Mouse (Mus musculus) embryo, embryonic 11.5 days (tissue): ENCODE measurements around the gene Pld5.

Experiments
- DNase-seq: peaks from one replicate; pipeline ENCODE4 v3.0.0-alpha.2; 2012; ENCODE audit warnings: low read depth, low spot score

Pld5 gene

GRCm38 (mm10) chr1:175950421-175950820 lies 324.7 kb downstream of the Pld5 start:
- DNase-seq = no peak

GRCm38 (mm10) chr1:175946718-175947315 lies 328.3 kb downstream of the Pld5 start:
- no peak for DNase-seq

- DNase-seq = no peak
These were observed 331.9 kb downstream of the Pld5 start for GRCm38 (mm10) chr1:175943168-175943567.

GRCm38 (mm10) chr1:175938731-175939130 lies 336.4 kb downstream of the Pld5 start:
- DNase-seq = no peak

- DNase-seq = peak; percentile 80
These were observed 338.8 kb downstream of the Pld5 start for GRCm38 (mm10) chr1:175936282-175936737.

GRCm38 (mm10) chr1:175931391-175931790 lies 343.7 kb downstream of the Pld5 start:
- no peak for DNase-seq

- DNase-seq = peak; percentile 50
These were observed 351.0 kb downstream of the Pld5 start for GRCm38 (mm10) chr1:175923848-175924787.

GRCm38 (mm10) chr1:175921091-175921490 lies 354.0 kb downstream of the Pld5 start:
- DNase-seq = no peak

GRCm38 (mm10) chr1:175920029-175920428 lies 355.1 kb downstream of the Pld5 start, which contains the start of gene Gm38100:
Gene Gm38100 (plus strand): TSS chr1:175920329.
- DNase-seq = no peak

DNA sequence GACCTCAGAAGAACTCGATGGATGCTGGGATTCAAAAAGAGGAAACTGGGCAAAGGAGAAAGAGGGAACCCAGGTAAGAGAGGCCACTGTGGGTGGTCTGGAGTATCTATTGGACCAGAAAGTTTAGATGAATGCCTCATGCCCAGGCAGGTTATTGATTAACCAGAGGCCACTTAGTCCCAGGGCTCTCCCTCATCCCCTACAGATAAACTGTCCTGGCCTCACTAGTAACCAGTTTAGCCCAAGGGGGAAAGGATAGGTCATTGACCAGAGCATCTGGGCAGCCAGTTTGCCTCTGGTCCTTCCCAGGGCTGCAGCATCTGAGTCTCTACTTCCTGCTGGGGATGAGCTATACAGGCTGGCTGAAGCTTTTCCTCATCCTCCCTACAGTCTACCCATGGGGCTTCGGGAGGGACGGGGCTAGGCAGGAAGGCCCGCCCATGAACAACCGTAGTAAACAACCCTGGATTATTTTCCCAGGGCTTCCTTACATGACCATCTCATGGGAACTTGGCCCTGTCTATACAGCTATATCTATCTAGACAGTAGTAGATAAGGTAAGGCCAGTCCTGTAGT lies 361.3 kb downstream of the Pld5 start:
- no peak for DNase-seq
